Mouse (Mus musculus): ENCODE results near the gene Crip1.

The Crip1 gene

DNA sequence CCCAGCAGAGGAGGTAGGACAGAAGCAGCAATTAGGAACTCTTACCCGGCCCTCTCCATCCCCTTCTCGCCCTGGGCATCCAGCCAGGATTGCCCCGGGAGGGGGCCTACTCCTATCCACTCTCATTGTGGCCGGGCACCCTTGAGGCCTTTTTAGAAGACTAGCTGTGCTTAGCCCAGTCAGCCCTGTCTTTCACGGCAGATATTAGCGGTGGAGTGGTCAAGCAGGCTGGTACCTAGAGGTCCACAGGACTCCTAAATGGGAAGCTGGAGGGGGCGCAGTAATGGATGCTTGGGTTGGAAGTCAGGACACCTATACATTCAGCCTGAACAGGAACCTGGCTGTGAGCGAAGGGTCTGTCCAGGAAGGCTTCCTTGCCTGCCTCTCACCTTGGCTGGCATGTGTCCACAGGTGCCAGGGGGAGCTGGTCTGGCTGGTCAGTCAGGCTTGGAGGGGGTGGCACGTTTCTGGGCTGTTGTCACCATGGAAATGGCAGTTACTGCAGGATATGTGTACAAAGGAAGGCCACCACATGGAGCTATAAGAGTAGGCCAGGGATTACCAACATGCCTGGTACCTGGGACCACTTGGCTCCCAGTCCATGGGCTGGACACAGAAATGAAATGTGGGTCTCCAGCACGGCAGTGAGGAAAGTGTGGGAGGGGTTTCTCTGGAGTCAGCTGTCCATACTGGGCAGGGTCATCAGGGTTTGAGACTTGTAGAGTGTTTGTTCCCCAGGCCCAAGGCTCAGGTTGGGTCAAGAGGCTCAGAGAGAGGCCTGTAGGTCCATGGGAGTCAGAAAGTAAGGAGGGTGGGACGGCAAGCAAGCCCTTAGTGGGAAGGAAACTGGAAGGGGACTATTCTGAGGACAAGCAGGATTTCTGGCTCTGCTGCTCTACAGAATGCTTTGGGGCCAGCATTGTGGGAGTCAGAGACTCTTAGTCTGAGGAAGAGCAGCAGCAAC is 6.9 kb upstream of the Crip1 start:
- POLR2A ChIA-PET, result interaction anchor here (0.5 to 4.6 kb wide), 22 partner anchors 9 to 141 kb away, joined by 3 to 32 read pairs (median 5); partner anchors contain the start of genes Brf1 (in 1 of the 4) and Tedc1 (in 1 of the 4)

DNA sequence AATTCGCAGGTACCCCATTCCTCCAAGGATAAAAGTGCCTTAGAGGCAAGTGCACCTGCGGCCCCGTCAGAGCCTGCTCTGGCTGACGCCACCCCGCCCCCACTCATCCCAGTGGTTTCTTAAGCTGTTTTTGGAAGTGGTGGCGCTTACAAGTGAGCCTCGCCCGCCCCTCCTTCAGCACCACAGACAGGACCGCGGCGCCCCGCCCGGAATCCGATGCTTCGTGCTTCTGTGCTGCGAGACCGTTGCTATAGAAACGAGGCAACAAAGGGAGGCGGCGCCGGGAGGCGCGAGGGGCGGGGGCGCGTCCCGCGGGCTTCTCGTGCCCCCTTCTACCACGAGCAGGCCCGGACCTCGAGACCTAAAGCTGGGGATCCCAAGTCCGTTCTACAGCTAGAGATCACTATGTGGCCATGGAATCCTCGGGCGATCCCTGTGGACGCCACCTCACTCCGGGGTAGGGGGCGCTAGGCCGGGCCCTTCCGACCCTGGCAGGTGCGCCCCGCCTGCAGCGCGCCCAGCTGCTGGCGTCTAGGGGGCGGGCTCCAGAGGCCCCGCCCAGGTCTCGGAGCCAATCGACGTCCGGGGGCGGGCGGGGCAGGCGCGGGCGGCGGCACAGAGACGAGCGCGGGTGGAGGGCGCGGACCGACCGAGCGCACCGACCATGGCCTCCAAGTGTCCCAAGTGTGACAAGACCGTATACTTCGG is 6.1 kb upstream of the Crip1 start, which contains the start of gene Crip2:
Crip2 (plus strand) TSS at position 329 of the 708 bp plus-strand sequence.
- CTCF ChIA-PET, result interaction anchor here (0.6 to 7.8 kb wide), 20 partner anchors 9 to 467 kb away, joined by 3 to 85 read pairs (median 4); partner anchors contain the start of genes Tex22 (in 2 of the 4), Brf1 (in 1 of the 4), Nudt14 (in 1 of the 4) and Tedc1 (in 1 of the 4)
- POLR2A ChIA-PET, result interaction anchor here (0.6 to 4.6 kb wide), 42 partner anchors 8 to 344 kb away, joined by 3 to 32 read pairs (median 4); partner anchors contain the start of genes Tedc1 (in 3 of the 4), Tex22 (in 2 of the 4) and Brf1 (in 1 of the 4)

More for the DNA sequence above, 6.9 kb upstream of the Crip1 start:
- CTCF ChIA-PET, result interaction anchor here in 3 of 4 experiments (0.7 to 7.8 kb wide), 14 partner anchors 9 to 264 kb away, joined by 3 to 85 read pairs (median 4); partner anchors contain the start of genes Brf1 (in 1 of the 3), Nudt14 (in 1 of the 3), Tedc1 (in 1 of the 3) and Tex22 (in 1 of the 3)

DNA sequence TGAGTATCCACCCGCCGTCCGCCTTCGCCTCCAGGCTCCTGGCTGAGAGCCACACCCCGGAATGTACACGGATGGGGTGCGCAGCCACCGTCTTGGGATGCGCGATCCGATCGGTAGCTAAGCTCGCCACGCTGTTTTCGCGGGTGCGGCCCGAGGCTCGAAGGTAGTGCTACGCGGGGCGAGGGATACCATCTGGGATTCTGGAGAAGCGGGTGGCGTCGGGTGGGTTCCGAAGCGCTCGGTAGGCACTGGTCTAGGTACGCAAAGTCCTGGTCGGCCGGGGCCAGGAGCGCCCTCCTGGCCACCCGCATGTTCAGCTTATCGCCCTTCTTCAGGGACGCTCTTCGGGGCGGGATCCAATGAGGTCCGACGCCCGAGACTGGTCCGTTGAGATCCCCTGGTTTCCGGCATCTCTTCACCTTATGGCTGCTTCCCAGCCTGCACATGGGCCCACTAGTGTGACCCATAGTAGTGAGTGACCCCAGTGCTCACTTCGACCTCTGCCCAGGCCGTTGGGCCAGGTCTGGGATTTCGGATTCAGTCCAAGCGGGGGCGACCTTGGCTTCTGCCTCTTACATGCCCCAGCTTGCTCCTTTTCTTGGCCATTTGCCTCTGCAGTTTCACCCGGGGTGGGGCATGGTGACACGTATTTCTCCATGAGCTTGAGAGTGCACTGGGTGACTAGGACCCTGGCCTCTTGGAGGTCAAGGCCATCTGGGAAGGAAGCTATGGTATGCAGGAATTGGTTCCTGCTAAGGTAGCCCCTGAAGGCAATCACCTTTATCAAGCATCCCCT is 5.3 kb upstream of the Crip1 start:
- CTCF ChIA-PET, result interaction anchor here (0.5 to 7.8 kb wide), 17 partner anchors 10 to 468 kb away, joined by 3 to 85 read pairs (median 4); partner anchors contain the start of genes Tedc1 (in 2 of the 4) and Tex22 (in 1 of the 4)
- POLR2A ChIA-PET, result interaction anchor here (0.6 to 4.6 kb wide), 42 partner anchors 8 to 345 kb away, joined by 3 to 32 read pairs (median 4); partner anchors contain the start of genes Tedc1 (in 3 of the 4), Tex22 (in 2 of the 4) and Brf1 (in 1 of the 4)

DNA sequence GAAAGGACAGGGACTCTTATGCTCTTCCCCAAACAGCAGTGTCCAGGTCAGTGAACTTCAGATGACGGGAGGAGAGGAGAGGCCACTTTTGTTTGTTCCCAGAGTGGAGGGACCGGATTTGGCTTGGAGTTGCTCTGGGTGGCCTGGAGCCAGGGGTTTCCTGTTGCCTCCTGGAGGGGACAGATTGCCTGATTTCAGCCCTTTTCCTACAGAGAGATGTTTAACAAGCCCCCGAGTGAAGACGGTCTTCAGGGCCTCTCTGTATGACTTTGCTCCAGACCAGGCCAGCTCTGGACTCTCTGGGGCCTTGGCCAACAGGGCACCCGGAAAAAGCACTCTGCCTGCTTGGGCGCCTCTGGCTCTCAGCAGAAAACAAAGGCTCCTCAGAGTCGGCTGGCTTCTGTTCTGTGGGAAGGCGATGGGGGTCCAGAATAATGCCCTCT is 4.6 kb upstream of the Crip1 start:
- POLR2A ChIA-PET, result interaction anchor here in 2 of 4 experiments (0.8 to 4.6 kb wide), 14 partner anchors 9 to 68 kb away, joined by 3 to 32 read pairs (median 5); partner anchors contain the start of genes Tedc1 (in 2 of the 2) and Tex22 (in 1 of the 2)
- CTCF ChIA-PET, result interaction anchor here in 3 of 4 experiments (0.9 to 7.8 kb wide), 10 partner anchors 9 to 266 kb away, joined by 3 to 85 read pairs (median 4); partner anchors contain the start of gene Tedc1 (in 2 of the 3)

DNA sequence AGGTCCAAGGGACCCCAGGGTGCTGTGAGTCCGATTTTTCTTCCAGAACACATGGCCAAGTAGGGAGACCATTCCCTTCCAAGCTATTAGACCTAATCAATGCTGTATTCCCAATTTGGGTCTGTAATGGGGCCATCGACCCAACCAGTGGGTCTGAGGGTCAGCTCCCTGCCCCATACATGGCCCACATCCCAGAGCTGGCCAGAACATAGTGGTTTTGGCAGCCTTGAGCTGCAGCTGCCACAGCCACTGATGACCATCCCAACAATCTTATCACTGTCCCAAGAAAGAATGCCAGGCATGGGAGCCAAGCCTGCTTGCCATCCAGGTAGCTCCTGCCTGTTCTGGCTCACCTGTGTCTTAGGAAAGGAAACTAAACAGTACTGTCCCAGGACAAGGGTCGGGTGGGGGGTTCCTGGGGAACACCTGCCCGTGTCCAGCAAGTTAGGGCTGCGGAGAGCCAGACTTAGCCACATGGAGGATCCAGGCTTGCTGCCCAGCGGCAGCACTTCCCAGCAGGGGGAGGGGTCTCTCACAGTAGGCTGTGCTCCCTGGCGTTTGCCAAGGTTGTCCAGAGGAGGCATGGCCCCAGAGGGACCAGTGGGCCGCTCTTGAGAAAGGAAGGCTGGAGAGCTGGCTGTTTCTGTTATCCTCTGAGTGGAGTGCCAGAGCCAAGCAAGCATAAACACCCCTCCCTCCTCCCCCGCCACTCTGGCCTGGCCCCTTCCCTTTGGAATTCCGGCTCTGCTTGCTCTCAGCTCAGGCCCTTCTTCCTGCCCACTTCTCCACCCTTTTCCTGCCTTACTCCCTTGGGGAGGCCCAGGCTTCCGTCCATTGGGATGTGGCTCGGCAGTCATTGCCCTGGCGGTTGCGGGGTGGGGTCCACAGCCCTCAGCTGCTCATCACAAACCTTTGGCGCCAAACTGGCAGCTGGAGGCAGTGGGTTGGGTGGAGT is 3.8 kb upstream of the Crip1 start:
- ChIA-PET CTCF (interaction anchor here (0.5 to 7.8 kb wide), 17 partner anchors 8 to 142 kb away, joined by 3 to 85 read pairs (median 3); partner anchors contain the start of genes Tedc1 (in 2 of the 4), Brf1 (in 1 of the 4) and Tex22 (in 1 of the 4)), POLR2A (interaction anchor here in 3 of 4 experiments (0.6 to 4.6 kb wide), 12 partner anchors 9 to 142 kb away, joined by 3 to 32 read pairs (median 3); partner anchors contain the start of genes Tedc1 (in 3 of the 3), Brf1 (in 1 of the 3) and Tex22 (in 1 of the 3))

DNA sequence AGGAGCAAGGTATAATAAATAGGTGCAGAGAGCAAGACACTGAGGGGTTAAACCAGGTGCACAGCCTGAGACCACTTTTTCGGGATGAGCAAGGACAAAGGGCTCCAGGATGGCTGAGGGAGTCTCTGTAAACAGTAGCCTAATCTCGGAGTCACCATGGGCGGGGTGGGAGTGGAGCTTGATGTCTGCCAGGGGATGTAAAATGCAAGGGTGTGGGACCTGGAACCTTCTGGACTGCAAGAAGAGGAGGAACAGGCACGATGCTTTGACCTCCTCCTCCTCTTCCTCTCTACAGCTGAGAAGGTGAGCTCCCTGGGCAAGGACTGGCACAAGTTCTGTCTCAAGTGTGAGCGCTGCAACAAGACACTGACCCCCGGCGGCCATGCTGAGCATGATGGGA is 3.0 kb upstream of the Crip1 start:
- CTCF ChIA-PET, result interaction anchor here in 3 of 4 experiments (0.5 to 7.8 kb wide), 15 partner anchors 10 to 573 kb away, joined by 3 to 85 read pairs (median 3); partner anchors contain the start of genes Tedc1 (in 2 of the 3), Brf1 (in 1 of the 3) and Tex22 (in 1 of the 3)

DNA sequence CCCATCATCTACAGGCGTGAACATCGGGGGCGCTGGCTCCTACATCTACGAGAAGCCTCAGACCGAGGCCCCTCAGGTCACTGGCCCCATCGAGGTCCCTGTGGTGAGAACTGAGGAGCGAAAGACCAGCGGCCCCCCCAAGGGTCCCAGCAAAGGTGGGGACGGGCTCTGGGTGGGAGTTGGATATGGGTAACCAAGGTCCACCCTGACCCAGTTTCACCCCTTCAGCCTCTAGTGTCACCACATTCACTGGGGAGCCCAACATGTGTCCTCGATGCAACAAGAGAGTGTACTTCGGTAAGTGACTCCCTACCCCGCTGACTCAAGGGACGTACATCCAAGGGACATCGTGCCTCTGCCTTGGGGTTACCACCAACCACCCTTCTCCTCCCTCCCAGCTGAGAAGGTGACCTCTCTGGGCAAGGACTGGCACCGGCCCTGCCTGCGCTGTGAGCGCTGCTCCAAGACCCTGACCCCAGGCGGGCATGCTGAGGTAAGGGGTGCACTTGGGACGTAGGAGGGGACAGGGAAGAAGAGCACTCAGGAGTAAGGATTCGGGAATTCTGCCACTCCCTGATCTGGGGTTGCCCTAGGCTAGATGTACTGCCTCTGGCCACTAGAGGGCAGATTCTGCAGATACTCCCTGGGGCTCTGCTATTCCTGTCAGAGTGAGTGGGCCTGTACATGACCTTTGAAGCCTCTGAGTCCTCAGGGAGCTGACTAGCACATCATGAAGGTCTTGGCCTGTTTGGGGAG is 1.9 kb upstream of the Crip1 start:
- ChIA-PET POLR2A (interaction anchor here in 2 of 4 experiments (0.9 to 4.1 kb wide), 4 partner anchors 9 to 59 kb away, joined by 3 to 13 read pairs (median 4); partner anchors contain the start of gene Tedc1 (in 1 of the 2)), CTCF (interaction anchor here (0.5 to 7.8 kb wide), 20 partner anchors 11 to 810 kb away, joined by 3 to 85 read pairs (median 4); partner anchors contain the start of genes Tedc1 (in 2 of the 4), Tex22 (in 2 of the 4) and Brf1 (in 1 of the 4))

More for the DNA sequence above, 3.0 kb upstream of the Crip1 start:
- POLR2A ChIA-PET, result interaction anchor here in 3 of 4 experiments (0.6 to 4.6 kb wide), 12 partner anchors 8 to 143 kb away, joined by 3 to 32 read pairs (median 4); partner anchors contain the start of genes Tedc1 (in 3 of the 3) and Brf1 (in 1 of the 3)

DNA sequence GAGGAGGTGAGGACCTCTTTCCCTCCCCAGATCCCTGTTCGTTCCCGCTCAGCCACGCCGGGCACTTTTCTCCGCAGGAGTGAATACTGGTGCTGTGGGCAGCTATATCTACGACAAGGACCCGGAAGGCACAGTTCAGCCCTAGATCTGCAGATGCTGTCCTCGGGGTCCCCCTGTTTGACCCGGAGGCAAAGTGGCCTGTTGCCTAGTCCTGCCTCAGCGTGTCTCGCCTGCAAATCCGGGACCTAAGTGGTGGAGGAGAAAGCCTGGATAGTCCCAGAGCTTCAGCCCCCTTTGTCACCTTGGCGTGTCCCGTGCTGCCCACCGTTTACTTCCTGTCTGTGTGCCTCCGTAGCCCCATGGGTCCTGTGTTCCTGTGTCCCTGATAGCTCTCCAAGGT is 1.2 kb upstream of the Crip1 start:
- POLR2A ChIA-PET, result interaction anchor here in 2 of 4 experiments (0.7 to 4.1 kb wide), 6 partner anchors 9 to 77 kb away, joined by 3 to 13 read pairs (median 3); partner anchors contain the start of gene Tedc1 (in 1 of the 2)
- CTCF ChIA-PET, result interaction anchor here (0.5 to 7.8 kb wide), 18 partner anchors 11 to 811 kb away, joined by 3 to 85 read pairs (median 4); partner anchors contain the start of genes Tedc1 (in 2 of the 4) and Tex22 (in 1 of the 4)

DNA sequence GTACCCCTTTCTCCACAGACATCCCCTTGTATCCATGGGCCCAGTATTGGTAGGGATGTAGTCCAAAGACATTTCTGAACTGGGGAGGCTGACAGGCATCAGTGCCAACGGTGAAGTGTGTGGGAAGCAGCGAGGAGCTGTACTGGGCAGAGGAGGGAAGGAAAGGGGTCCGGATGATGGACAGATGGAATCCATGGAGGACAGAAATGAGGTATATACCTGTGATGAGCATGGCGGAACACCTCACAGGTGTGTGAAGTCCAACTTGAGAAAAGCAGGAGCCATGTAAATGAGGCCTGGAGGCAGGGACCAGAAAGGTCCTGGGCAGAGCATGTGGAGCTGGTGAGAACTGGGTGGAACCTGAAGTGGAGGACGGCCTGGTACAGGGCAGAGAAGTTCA is 525 bp upstream of the Crip1 start:
- POLR2A ChIA-PET, result interaction anchor here (0.6 to 4.1 kb wide), 13 partner anchors 10 to 170 kb away, joined by 3 to 37 read pairs (median 6); partner anchors contain the start of genes Tedc1 (in 4 of the 4), Brf1 (in 1 of the 4) and Btbd6 (in 1 of the 4)
- CTCF ChIA-PET, result interaction anchor here (0.5 to 7.8 kb wide), 41 partner anchors 9 to 422 kb away, joined by 3 to 85 read pairs (median 4); partner anchors contain the start of genes Tedc1 (in 4 of the 4), Tex22 (in 2 of the 4), Brf1 (in 1 of the 4) and Pacs2 (in 1 of the 4)

DNA sequence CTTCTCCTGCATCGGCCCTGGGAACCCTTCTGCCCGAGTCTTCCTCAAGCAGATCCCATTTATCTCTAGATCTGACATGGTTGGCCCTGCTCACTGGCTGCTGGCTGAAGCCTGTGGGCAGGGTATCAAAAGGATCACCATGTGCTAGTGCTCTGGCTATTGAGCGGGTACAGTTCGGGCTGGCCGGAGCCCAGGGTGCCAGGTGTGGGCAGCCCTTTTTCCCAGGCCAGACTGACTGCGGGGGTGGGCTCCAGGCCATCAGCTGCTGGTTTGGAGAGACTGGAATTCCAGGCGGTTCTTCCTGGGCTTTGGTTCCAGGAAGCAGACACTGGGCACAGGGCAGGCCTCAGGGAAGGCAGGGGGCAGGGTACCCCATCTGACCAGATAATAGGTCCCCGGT is 1.4 kb downstream of the Crip1 start:
- ChIA-PET POLR2A (interaction anchor here in 3 of 4 experiments (1.0 to 4.1 kb wide), 10 partner anchors 8 to 73 kb away, joined by 3 to 37 read pairs (median 6); partner anchors contain the start of genes Tedc1 (in 3 of the 3) and Tex22 (in 1 of the 3)), CTCF (interaction anchor here in 3 of 4 experiments (0.6 to 4.3 kb wide), 11 partner anchors 8 to 145 kb away, joined by 3 to 55 read pairs (median 6); partner anchors contain the start of gene Tedc1 (in 2 of the 3))

DNA sequence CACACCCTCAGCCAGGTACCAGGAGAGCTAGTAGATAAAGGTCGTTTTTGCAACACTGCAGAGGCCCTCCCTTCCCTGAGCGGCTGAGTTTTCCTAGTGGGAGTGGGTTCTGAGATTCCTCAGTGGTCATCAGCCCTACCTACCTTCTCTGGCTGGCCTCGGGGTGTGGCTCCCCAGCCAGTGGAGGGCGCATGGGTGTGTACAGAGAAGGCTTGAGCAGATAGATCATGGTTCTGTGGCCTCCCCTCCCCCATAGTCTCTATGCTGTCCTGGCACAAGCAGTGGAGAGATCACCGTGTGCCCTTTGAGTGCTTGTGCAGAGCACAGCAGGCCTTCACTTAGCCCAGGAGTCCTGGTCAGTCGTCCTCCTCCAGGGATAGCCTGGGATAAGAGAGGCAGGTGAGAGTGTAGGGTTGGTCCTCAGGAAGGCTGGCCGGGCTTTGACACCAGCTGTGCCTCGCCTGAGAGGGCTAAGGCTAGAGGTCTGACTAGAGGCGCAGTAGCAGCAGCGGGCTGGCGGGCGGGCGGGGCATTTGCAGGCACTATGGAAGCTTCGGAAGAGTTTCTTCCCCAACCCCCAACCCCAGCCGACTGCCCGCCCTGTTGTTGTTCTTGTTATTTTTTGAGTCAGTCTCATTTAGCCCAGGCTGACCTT is 2.4 kb downstream of the Crip1 start:
- ChIA-PET POLR2A (interaction anchor here in 2 of 4 experiments (0.6 to 2.3 kb wide), 9 partner anchors 8 to 172 kb away, joined by 3 to 6 read pairs (median 3); partner anchors contain the start of genes Crip2 (in 2 of the 2) and Btbd6 (in 1 of the 2)), CTCF (interaction anchor here in 1 of 4 experiments (0.6 to 1.9 kb wide), 4 partner anchors 9 to 74 kb away, joined by 3 to 7 read pairs (median 5); partner anchors contain the start of genes Crip2 and Tex22)

DNA sequence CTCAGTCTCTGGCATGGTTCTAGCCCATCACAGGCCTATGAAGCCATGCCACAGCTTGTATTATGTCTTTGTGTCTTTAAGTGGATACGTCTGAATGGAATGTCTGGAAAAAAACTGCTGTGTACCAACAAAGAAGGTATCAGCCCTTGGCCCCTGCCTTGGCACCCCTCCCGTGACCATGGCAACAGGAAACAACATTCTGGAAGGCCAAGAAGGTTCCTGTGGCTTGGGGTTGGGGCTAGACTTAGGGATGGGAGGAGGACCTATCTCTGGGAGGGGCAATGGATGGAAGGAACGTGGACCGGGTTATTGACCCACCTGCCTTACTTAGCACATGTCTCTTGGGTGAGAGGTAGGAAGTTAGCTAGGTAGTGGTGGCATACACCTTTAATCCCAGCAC is 3.2 kb downstream of the Crip1 start:
- POLR2A ChIA-PET, result interaction anchor here in 2 of 4 experiments (0.7 to 2.3 kb wide), 6 partner anchors 9 to 173 kb away, joined by 3 to 6 read pairs (median 4); partner anchors contain the start of genes Crip2 (in 2 of the 2) and Btbd6 (in 1 of the 2)
- CTCF ChIA-PET, result interaction anchor here in 1 of 4 experiments (1.3 to 1.9 kb wide), 2 partner anchors 68 to 75 kb away, joined by 7 read pairs; partner anchors contain the start of gene Tex22

DNA sequence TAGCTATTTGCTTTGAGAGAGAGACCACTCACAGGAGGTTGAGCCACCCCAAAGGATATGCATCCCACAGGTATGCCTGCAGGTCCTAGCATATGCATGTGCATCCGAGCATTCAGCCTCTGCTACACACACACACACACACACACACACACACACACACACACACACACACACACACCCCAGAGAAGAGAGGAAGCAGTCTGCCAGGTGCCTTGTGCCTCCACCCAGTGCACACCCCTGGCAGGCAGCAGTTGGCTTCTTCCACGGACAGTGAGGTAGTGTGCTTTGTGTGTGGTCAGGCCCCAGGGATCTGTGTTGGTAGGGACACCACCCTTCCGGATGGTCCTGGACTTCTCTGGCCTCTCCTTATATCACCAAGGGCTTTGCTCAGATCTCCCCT is 3.8 kb downstream of the Crip1 start:
- ChIA-PET CTCF (interaction anchor here (0.6 to 1.9 kb wide), 5 partner anchors 8 to 1880 kb away, joined by 3 to 7 read pairs (median 4); partner anchors contain the start of gene Tex22 (in 1 of the 4)), POLR2A (interaction anchor here in 2 of 4 experiments (0.7 to 2.3 kb wide), 4 partner anchors 9 to 36 kb away, joined by 3 to 5 read pairs (median 4); partner anchors contain the start of genes Crip2 (in 1 of the 2) and Tmem121 (in 1 of the 2))
